Mouse (Mus musculus) embryonic facial prominence, embryonic 13.5 days (tissue): Measurements from ENCODE around the gene Icosl. TPM values are rescaled to one million over a fixed set of nuclear protein-coding genes. Genes with fewer than 3 reads are reported as not detected.
"Not testable (repeated sequence)": the region's sequence is repeated elsewhere in the genome, so short reads cannot be mapped to it uniquely, and the experiment has no call there.

Experiments used
- ATAC-seq: fragments of 200-750 bp; cut with Nextera tagmentation; 2 replicates; pipeline ENCODE4 v1.8.0; 2017; ENCODE audit warnings: low read depth; ENCODE audit not compliant: insufficient number of reproducible peaks, insufficient read depth, low FRiP score, low TSS enrichment
- H3K27ac ChIP-seq: fragments of 300-500 bp; sonication (generic); 2 replicates; pipeline ENCODE4 v1.5.1; 2015; ENCODE audit warnings: moderate library complexity, mild to moderate bottlenecking, inconsistent platforms
- H3K27me3 ChIP-seq: fragments of 300-500 bp; sonication (generic); 2 replicates; pipeline ENCODE4 v1.6.1; 2015; ENCODE audit warnings: mild to moderate bottlenecking, inconsistent platforms
- H3K36me3 ChIP-seq: fragments of 300-500 bp; sonication (generic); 2 replicates; pipeline ENCODE4 v1.6.1; 2015; ENCODE audit warnings: mild to moderate bottlenecking, inconsistent platforms
- H3K4me1 ChIP-seq: fragments of 300-500 bp; sonication (generic); 2 replicates; pipeline ENCODE4 v1.6.1; 2015; ENCODE audit warnings: inconsistent platforms
- H3K4me2 ChIP-seq: fragments of 300-500 bp; sonication (generic); 2 replicates; pipeline ENCODE4 v1.6.1; 2015; ENCODE audit warnings: moderate library complexity, mild to moderate bottlenecking, inconsistent platforms
- H3K4me3 ChIP-seq: fragments of 300-500 bp; sonication (generic); 2 replicates; pipeline ENCODE4 v1.5.1; 2015; ENCODE audit warnings: mild to moderate bottlenecking, inconsistent platforms
- H3K9ac ChIP-seq: fragments of 300-500 bp; sonication (generic); 2 replicates; pipeline ENCODE4 v1.6.1; 2015; ENCODE audit warnings: mild to moderate bottlenecking, inconsistent platforms
- H3K9me3 ChIP-seq: fragments of 300-500 bp; sonication (generic); 2 replicates; pipeline ENCODE4 v1.6.1; 2016; ENCODE audit warnings: inconsistent platforms
- WGBS: fragments of 180-500 bp; shearing (Covaris S2); methylation state at CpG from one replicate; pipeline ENCODE4 v1.1.7; 2015; ENCODE audit warnings: mixed read lengths; 5-methylcytosine and 5-hydroxymethylcytosine counted together
- polyA plus RNA-seq: library from polyadenylated mRNA; unstranded; fragments of >200 nt; fragmentation: Nextera tagmentation; extraction: Ambion mirVana; gene quantifications from 2 replicates; pipeline ENCODE4 v1.2.1, GENCODE M21; 2015

The Icosl gene
- polyA plus RNA-seq, 1 experiment from 2014 or later: 4.4 TPM

- H3K4me1 ChIP-seq: peaks cover 15% of the 10 kb centered on the region
- 38% methylated on average over 8 of the region's 8 CpGs for WGBS
- not testable (repeated sequence) for H3K27ac ChIP-seq, H3K9ac ChIP-seq, H3K27me3 ChIP-seq, H3K4me2 ChIP-seq, H3K4me3 ChIP-seq, ATAC-seq, H3K9me3 ChIP-seq, H3K36me3 ChIP-seq
These were observed 56.0 kb downstream of the Icosl start for GRCm38 (mm10) chr10:78125061-78125460.

GRCm38 (mm10) chr10:78126311-78126710 lies 57.2 kb downstream of the Icosl start:
- no peak overlapping the region for H3K4me3 ChIP-seq
- no peaks in the 10 kb centered on the region for H3K27me3 ChIP-seq
- no peak overlapping the region for H3K27ac ChIP-seq
- no peaks in the 10 kb centered on the region for H3K36me3 ChIP-seq
- no peak overlapping the region for H3K9ac ChIP-seq
- ATAC-seq: no peak
- 89% methylated on average over 5 of the region's 5 CpGs for WGBS
- H3K9me3 ChIP-seq: no peaks in the 10 kb centered on the region
- H3K4me2 ChIP-seq: no peak overlapping the region
- H3K4me1 ChIP-seq: peaks cover 26% of the 10 kb centered on the region

GRCm38 (mm10) chr10:78127046-78127870 lies 58.2 kb downstream of the Icosl start:
- no peaks in the 10 kb centered on the region for H3K36me3 ChIP-seq
- no peak overlapping the region for H3K27ac ChIP-seq
- no peak overlapping the region for H3K9ac ChIP-seq
- peaks cover 26% of the 10 kb centered on the region for H3K4me1 ChIP-seq
- no peak overlapping the region for H3K4me3 ChIP-seq
- no peak overlapping the region for H3K4me2 ChIP-seq
- 75% methylated on average over 9 of the region's 9 CpGs for WGBS
- no peaks in the 10 kb centered on the region for H3K27me3 ChIP-seq
- H3K9me3 ChIP-seq: no peaks in the 10 kb centered on the region
- no peak for ATAC-seq

GRCm38 (mm10) chr10:78127931-78128330 lies 58.8 kb downstream of the Icosl start:
- H3K4me1 ChIP-seq: peaks cover 26% of the 10 kb centered on the region
- no peaks in the 10 kb centered on the region for H3K9me3 ChIP-seq
- no peak overlapping the region for H3K9ac ChIP-seq
- WGBS: 38% methylated on average over 1 of the region's 1 CpGs
- H3K4me2 ChIP-seq: no peak overlapping the region
- no peaks in the 10 kb centered on the region for H3K27me3 ChIP-seq
- no peak overlapping the region for H3K27ac ChIP-seq
- H3K4me3 ChIP-seq: no peak overlapping the region
- no peaks in the 10 kb centered on the region for H3K36me3 ChIP-seq
- no peak for ATAC-seq

GRCm38 (mm10) chr10:78128647-78129046 lies 59.5 kb downstream of the Icosl start:
- WGBS: 82% methylated on average over 2 of the region's 2 CpGs
- H3K4me1 ChIP-seq: peaks cover 26% of the 10 kb centered on the region
- H3K9ac ChIP-seq: no peak overlapping the region
- no peak overlapping the region for H3K4me2 ChIP-seq
- no peaks in the 10 kb centered on the region for H3K9me3 ChIP-seq
- H3K4me3 ChIP-seq: no peak overlapping the region
- ATAC-seq: no peak
- no peak overlapping the region for H3K27ac ChIP-seq
- H3K27me3 ChIP-seq: no peaks in the 10 kb centered on the region
- no peaks in the 10 kb centered on the region for H3K36me3 ChIP-seq

GRCm38 (mm10) chr10:78129423-78129822 lies 60.3 kb downstream of the Icosl start:
- Histone ChIP-seq H3K27ac (no peak overlapping the region), H3K9me3 (no peaks in the 10 kb centered on the region), H3K36me3 (no peaks in the 10 kb centered on the region), H3K27me3 (no peaks in the 10 kb centered on the region), H3K4me1 (peaks cover 29% of the 10 kb centered on the region), H3K4me3 (no peak overlapping the region), H3K4me2 (no peak overlapping the region), H3K9ac (no peak overlapping the region)
- WGBS: 51% methylated on average over 11 of the region's 11 CpGs
- no peak for ATAC-seq

- WGBS: 72% methylated on average over 4 of the region's 4 CpGs
- H3K4me1 ChIP-seq: peaks cover 34% of the 10 kb centered on the region
- H3K9ac ChIP-seq: no peak overlapping the region
- H3K4me3 ChIP-seq: no peak overlapping the region
- H3K27me3 ChIP-seq: no peaks in the 10 kb centered on the region
- no peak for ATAC-seq
- H3K27ac ChIP-seq: peak overlapping the region; percentile 16; the same call in 1 of the 2 replicates
- H3K4me2 ChIP-seq: no peak overlapping the region
- H3K36me3 ChIP-seq: no peaks in the 10 kb centered on the region
- H3K9me3 ChIP-seq: no peaks in the 10 kb centered on the region
These were observed 60.9 kb downstream of the Icosl start for GRCm38 (mm10) chr10:78129998-78130397.

Other genes with a start within 250 kb of the Icosl start
- gene Krtap10-4, start 242.2 kb upstream of the Icosl start, polyA plus RNA-seq: not detected in 2 replicates
- not detected in 2 replicates for gene Krtap10-10, start 233.4 kb upstream of the Icosl start, polyA plus RNA-seq
- gene Gm36176, start 222.5 kb upstream of the Icosl start, polyA plus RNA-seq: not detected in 2 replicates
- gene Gm10318, start 216.4 kb upstream of the Icosl start, polyA plus RNA-seq: not detected in 2 replicates
- gene Gm3285, start 207.3 kb upstream of the Icosl start, polyA plus RNA-seq: not detected in 2 replicates
- gene Lrrc3, start 166.8 kb upstream of the Icosl start, polyA plus RNA-seq: 4.2 and 5.1 TPM in 2 replicates
- gene Trpm2, start 98.7 kb upstream of the Icosl start, polyA plus RNA-seq: 0.21 and 0.44 TPM in 2 replicates
- 28.6 and 31.7 TPM in 2 replicates for gene 1810043G02Rik, start 90.8 kb upstream of the Icosl start, polyA plus RNA-seq
- 140 and 145 TPM in 2 replicates for gene Pfkl, start 59.2 kb upstream of the Icosl start, polyA plus RNA-seq
- gene Dnmt3l, start 27.4 kb upstream of the Icosl start, polyA plus RNA-seq: 0.44 and 0.56 TPM in 2 replicates
- gene Aire, start 25.7 kb upstream of the Icosl start, polyA plus RNA-seq: 0.39 and 0.59 TPM in 2 replicates
- gene D10Jhu81e, start 100.5 kb downstream of the Icosl start, polyA plus RNA-seq: 35.3 and 38.9 TPM in 2 replicates
- gene Pwp2, start 115.8 kb downstream of the Icosl start, polyA plus RNA-seq: 19.4 and 20.4 TPM in 2 replicates
- gene Trappc10, start 175.3 kb downstream of the Icosl start, polyA plus RNA-seq: 12.0 and 14.5 TPM in 2 replicates